Mouse (Mus musculus) hindbrain, embryonic 15.5 days (tissue): ENCODE results near the gene Tmem117. TPM values are rescaled to one million over a fixed set of nuclear protein-coding genes. Genes with fewer than 3 reads are reported as not detected.
A peak's percentile ranks its signal among the peaks of the same experiment; 100 is the strongest.

Experiments used
- ATAC-seq: fragments of 200-750 bp; cut with Nextera tagmentation; 2 replicates; pipeline ENCODE4 v1.8.0; 2017; ENCODE audit warnings: low read depth, moderate number of reproducible peaks, moderate TSS enrichment; ENCODE audit not compliant: low FRiP score
- H3K27ac ChIP-seq: fragments of 300-500 bp; sonication (generic); replicated peaks from 2 replicates; pipeline ENCODE4 v1.5.1; 2015; ENCODE audit warnings: mild to moderate bottlenecking, inconsistent platforms
- H3K27me3 ChIP-seq: fragments of 300-500 bp; sonication (generic); 2 replicates; pipeline ENCODE4 v1.6.1; 2015; ENCODE audit warnings: control low read depth, inconsistent platforms
- H3K36me3 ChIP-seq: fragments of 300-500 bp; sonication (generic); 2 replicates; pipeline ENCODE4 v1.6.1; 2015; ENCODE audit warnings: control low read depth, inconsistent platforms
- H3K4me1 ChIP-seq: fragments of 300-500 bp; sonication (generic); replicated peaks from 2 replicates; pipeline ENCODE4 v1.6.1; 2015; ENCODE audit warnings: control low read depth, inconsistent platforms
- H3K4me2 ChIP-seq: fragments of 300-500 bp; sonication (generic); 2 replicates; pipeline ENCODE4 v1.6.1; 2015; ENCODE audit warnings: moderate library complexity, mild to moderate bottlenecking, inconsistent platforms
- H3K4me3 ChIP-seq: fragments of 300-500 bp; sonication (generic); 2 replicates; pipeline ENCODE4 v1.5.1; 2015; ENCODE audit warnings: mild to moderate bottlenecking, inconsistent platforms
- H3K9ac ChIP-seq: fragments of 300-500 bp; sonication (generic); 2 replicates; pipeline ENCODE4 v1.6.1; 2015; ENCODE audit warnings: inconsistent platforms
- H3K9me3 ChIP-seq: fragments of 300-500 bp; sonication (generic); 2 replicates; pipeline ENCODE4 v1.6.1; 2016; ENCODE audit warnings: control low read depth, inconsistent platforms
- WGBS: fragments of 180-500 bp; shearing (Covaris S2); methylation state at CpG from one replicate; pipeline ENCODE4 v1.1.7; 2015; 5-methylcytosine and 5-hydroxymethylcytosine counted together
- polyA plus RNA-seq: library from polyadenylated mRNA; unstranded; fragments of >200 nt; fragmentation: Nextera tagmentation; extraction: Ambion mirVana; gene quantifications from 2 replicates; pipeline ENCODE4 v1.2.1, GENCODE M21; 2015

The Tmem117 gene
- polyA plus RNA-seq, 1 experiment from 2014 or later = 14.6 TPM

- Histone ChIP-seq H3K9ac (no peak overlapping the region), H3K4me3 (no peak overlapping the region), H3K4me1 (peaks cover 5% of the 10 kb centered on the region), H3K9me3 (no peaks in the 10 kb centered on the region), H3K4me2 (no peak overlapping the region), H3K36me3 (no peaks in the 10 kb centered on the region), H3K27me3 (no peaks in the 10 kb centered on the region), H3K27ac (0 out of 2 replicates have a peak overlapping the region, but pooled peaks have one; percentile 6)
- 46% methylated on average over 8 of the region's 8 CpGs for WGBS
- ATAC-seq = no peak
These were observed 376.2 kb downstream of the Tmem117 start for GRCm38 (mm10) chr15:95005121-95005824.

DNA sequence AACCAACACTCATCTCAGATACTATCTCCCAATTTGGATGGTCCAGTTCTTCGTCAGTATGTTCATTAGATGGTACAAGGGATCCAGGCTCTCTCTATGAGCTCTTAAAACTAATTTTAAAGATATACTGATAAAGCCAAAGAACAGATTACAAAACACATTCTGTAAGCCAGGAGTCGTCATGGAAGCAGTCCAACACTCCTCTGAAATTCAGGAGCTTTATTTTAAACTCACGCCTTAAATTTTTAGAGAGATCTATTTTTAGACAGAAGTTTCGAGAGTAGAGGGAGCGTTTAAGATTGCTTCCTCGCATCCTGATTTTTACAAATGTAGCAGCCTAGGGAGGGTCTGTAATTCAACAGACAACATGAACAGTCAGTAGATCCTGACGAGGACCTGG lies 393.2 kb downstream of the Tmem117 start:
- Histone ChIP-seq H3K36me3 (no peaks in the 10 kb centered on the region), H3K27ac (no peak overlapping the region), H3K27me3 (no peaks in the 10 kb centered on the region), H3K4me1 (no peaks in the 10 kb centered on the region), H3K9me3 (no peaks in the 10 kb centered on the region), H3K4me3 (no peak overlapping the region), H3K9ac (no peak overlapping the region), H3K4me2 (no peak overlapping the region)
- 87% methylated on average over 7 of the region's 7 CpGs for WGBS
- no peak for ATAC-seq

DNA sequence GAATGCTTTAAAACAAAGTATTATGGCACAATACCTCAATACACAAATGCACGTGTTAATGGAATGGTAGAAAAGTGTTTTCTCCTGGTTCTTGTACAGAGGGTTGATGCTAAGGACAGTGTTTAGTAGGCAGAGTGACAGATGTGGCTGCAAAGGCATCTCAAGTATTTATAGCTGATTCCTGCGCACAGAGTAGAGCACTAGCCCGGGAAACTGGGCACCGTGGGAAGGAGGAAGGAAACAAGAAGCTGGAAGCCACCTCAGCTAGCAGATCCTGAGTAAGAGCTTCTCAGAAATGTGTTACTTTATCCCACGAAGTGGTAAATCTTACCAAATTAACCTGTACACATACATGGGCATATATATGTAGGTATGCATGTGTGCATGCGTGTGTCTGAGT lies 395.4 kb downstream of the Tmem117 start:
- Histone ChIP-seq H3K9me3 (no peaks in the 10 kb centered on the region), H3K27ac (no peak overlapping the region), H3K36me3 (no peaks in the 10 kb centered on the region), H3K9ac (no peak overlapping the region), H3K27me3 (no peaks in the 10 kb centered on the region), H3K4me3 (no peak overlapping the region), H3K4me1 (peaks cover 6% of the 10 kb centered on the region; the same call in 1 of the 2 replicates), H3K4me2 (no peak overlapping the region)
- 84% methylated on average over 6 of the region's 6 CpGs for WGBS
- ATAC-seq = no peak

GRCm38 (mm10) chr15:95028862-95029486 lies 399.9 kb downstream of the Tmem117 start:
- WGBS = 37% methylated on average over 13 of the region's 13 CpGs
- Histone ChIP-seq H3K27ac (no peak overlapping the region), H3K4me1 (peaks cover 7% of the 10 kb centered on the region; the same call in 1 of the 2 replicates), H3K9ac (no peak overlapping the region), H3K27me3 (no peaks in the 10 kb centered on the region), H3K9me3 (no peaks in the 10 kb centered on the region), H3K4me3 (no peak overlapping the region), H3K4me2 (no peak overlapping the region), H3K36me3 (no peaks in the 10 kb centered on the region)
- no peak for ATAC-seq

DNA sequence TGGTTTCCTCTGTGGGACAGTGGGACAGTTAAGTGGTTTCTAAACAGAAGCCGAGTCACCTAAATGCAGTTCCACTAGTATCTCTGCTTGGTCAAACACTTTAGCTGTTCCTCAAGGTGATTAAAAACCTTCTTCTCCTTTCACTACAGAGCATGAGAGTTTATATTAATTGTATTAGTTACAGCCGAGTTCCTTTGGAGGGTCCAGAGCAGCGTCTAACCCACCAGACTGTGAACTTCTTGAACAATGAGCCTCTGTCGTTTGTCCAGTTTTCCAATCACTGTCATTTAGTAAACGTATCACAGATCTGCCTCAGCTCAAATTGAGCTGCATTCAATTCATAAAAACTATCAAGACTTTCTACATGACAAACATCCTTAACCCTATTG lies 400.4 kb downstream of the Tmem117 start:
- Histone ChIP-seq H3K4me1 (peaks cover 7% of the 10 kb centered on the region; the same call in 1 of the 2 replicates), H3K36me3 (no peaks in the 10 kb centered on the region), H3K4me2 (no peak overlapping the region), H3K27ac (no peak overlapping the region), H3K9ac (no peak overlapping the region), H3K9me3 (no peaks in the 10 kb centered on the region), H3K27me3 (no peaks in the 10 kb centered on the region), H3K4me3 (no peak overlapping the region)
- ATAC-seq = no peak
- 48% methylated on average over 5 of the region's 5 CpGs for WGBS

GRCm38 (mm10) chr15:95042437-95042836 lies 413.4 kb downstream of the Tmem117 start:
- 86% methylated on average over 9 of the region's 9 CpGs for WGBS
- Histone ChIP-seq H3K4me1 (peaks cover 7% of the 10 kb centered on the region), H3K27ac (no peak overlapping the region), H3K9ac (no peak overlapping the region), H3K9me3 (no peaks in the 10 kb centered on the region), H3K4me3 (no peak overlapping the region), H3K4me2 (no peak overlapping the region), H3K36me3 (no peaks in the 10 kb centered on the region), H3K27me3 (no peaks in the 10 kb centered on the region)
- no peak for ATAC-seq

GRCm38 (mm10) chr15:95044011-95044410 lies 415.0 kb downstream of the Tmem117 start:
- WGBS = 55% methylated on average over 8 of the region's 8 CpGs
- H3K4me2 ChIP-seq = no peak overlapping the region
- 0 out of 2 replicates have a peak overlapping the region, but pooled peaks have one; percentile 34 for H3K27ac ChIP-seq

DNA sequence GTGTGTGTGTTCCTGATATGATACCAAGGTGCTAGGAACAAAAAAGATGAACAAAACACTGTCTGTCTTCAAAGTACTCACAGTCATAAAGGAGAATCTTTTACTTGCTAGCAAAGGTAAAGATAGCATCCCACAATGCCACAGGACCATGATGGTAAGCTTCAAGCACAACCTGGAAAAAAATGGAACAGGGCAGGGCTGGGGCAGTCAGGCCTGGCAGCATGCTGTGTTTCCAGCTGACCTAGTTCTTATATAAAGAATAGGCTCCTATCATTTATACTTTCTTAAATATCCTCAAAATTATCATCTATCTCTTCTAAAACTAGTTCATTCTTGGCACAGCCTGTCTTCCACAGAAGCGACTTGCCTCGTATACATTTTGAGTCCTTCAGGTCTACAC lies 418.5 kb downstream of the Tmem117 start:
- no peak for ATAC-seq

More at GRCm38 (mm10) chr15:95044011-95044410, 415.0 kb downstream of the Tmem117 start:
- Histone ChIP-seq H3K4me3 (no peak overlapping the region), H3K27me3 (no peaks in the 10 kb centered on the region), H3K9ac (no peak overlapping the region), H3K4me1 (peaks cover 9% of the 10 kb centered on the region), H3K9me3 (no peaks in the 10 kb centered on the region), H3K36me3 (no peaks in the 10 kb centered on the region)
- ATAC-seq = peak; percentile 23; the same call in 1 of the 2 replicates

GRCm38 (mm10) chr15:95049171-95049729 lies 420.2 kb downstream of the Tmem117 start:
- no peak for ATAC-seq
- Histone ChIP-seq H3K27me3 (no peaks in the 10 kb centered on the region), H3K36me3 (no peaks in the 10 kb centered on the region), H3K9me3 (no peaks in the 10 kb centered on the region), H3K4me3 (no peak overlapping the region), H3K4me1 (peaks cover 8% of the 10 kb centered on the region), H3K4me2 (no peak overlapping the region), H3K9ac (no peak overlapping the region), H3K27ac (no peak overlapping the region)
- WGBS = 56% methylated on average over 6 of the region's 6 CpGs

More for the DNA sequence above, 418.5 kb downstream of the Tmem117 start:
- Histone ChIP-seq H3K4me3 (no peak overlapping the region), H3K27ac (no peak overlapping the region), H3K4me2 (no peak overlapping the region), H3K27me3 (no peaks in the 10 kb centered on the region), H3K9me3 (no peaks in the 10 kb centered on the region), H3K4me1 (peaks cover 14% of the 10 kb centered on the region), H3K36me3 (no peaks in the 10 kb centered on the region), H3K9ac (no peak overlapping the region)
- 88% methylated on average over 2 of the region's 2 CpGs for WGBS

GRCm38 (mm10) chr15:95055081-95055650 lies 426.1 kb downstream of the Tmem117 start:
- Histone ChIP-seq H3K9ac (no peak overlapping the region), H3K4me2 (no peak overlapping the region), H3K9me3 (no peaks in the 10 kb centered on the region), H3K4me3 (no peak overlapping the region), H3K27me3 (no peaks in the 10 kb centered on the region), H3K36me3 (no peaks in the 10 kb centered on the region), H3K4me1 (no peaks in the 10 kb centered on the region), H3K27ac (no peak overlapping the region)
- WGBS = 35% methylated on average over 8 of the region's 8 CpGs
- ATAC-seq = no peak

DNA sequence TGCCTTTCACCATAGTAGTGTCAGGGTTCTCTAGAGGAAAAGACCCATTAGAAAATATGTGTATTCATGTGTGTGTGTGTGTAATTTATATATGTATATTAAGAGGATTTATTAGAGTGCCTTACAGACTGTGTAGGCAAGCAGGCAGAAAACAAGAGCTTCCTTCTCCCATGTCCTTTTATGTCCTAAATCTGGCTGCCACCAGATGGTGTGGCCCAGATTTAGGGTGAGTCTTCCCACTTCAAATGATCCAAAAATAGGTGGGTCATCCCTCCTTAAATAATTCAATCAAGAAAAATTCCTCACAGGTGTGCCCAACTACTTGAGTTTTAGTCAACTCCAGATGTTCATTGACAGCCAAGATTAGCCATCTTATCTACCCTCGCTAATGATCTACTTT lies 439.0 kb downstream of the Tmem117 start:
- no peak overlapping the region for H3K4me2 ChIP-seq
- no peak for ATAC-seq
- 97% methylated on average over 1 of the region's 1 CpGs for WGBS
- H3K4me1 ChIP-seq = 0 out of 2 replicates have a peak, but pooled peaks cover 10% of the 10 kb centered on the region
- H3K9ac ChIP-seq = no peak overlapping the region
- no peaks in the 10 kb centered on the region for H3K36me3 ChIP-seq
- no peak overlapping the region for H3K4me3 ChIP-seq
- no peaks in the 10 kb centered on the region for H3K27me3 ChIP-seq
- H3K9me3 ChIP-seq = no peaks in the 10 kb centered on the region
- H3K27ac ChIP-seq = no peak overlapping the region

DNA sequence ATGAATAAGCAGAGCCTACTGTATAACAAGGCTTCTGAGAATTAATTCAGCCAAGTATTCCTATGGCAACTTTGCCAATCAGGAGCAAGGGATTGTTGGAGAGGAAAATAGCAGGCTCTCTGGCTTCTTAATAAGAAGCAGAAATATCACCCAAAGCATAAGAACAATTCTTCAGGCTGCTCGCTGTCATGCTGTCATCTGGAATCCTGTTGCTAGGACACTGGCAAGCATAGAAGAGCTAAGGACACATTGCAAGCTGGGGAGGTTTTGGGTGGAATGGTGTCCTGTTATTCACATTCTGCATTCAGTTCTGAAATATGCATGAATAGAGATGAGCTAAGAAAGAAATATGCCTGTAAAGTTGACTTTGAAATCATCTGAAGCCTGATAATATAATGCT lies 439.8 kb downstream of the Tmem117 start:
- Histone ChIP-seq H3K4me2 (no peak overlapping the region), H3K9me3 (no peaks in the 10 kb centered on the region), H3K4me1 (0 out of 2 replicates have a peak, but pooled peaks cover 10% of the 10 kb centered on the region), H3K4me3 (no peak overlapping the region), H3K36me3 (no peaks in the 10 kb centered on the region), H3K27ac (no peak overlapping the region), H3K9ac (no peak overlapping the region), H3K27me3 (no peaks in the 10 kb centered on the region)
- 55% methylated on average over 1 of the region's 1 CpGs for WGBS
- no peak for ATAC-seq
